Mouse (Mus musculus) ovary, adult 10 weeks (tissue): ENCODE data around the gene Plekha1. TPM values are rescaled to one million over a fixed set of nuclear protein-coding genes. Genes with fewer than 3 reads are reported as not detected.

Experiments
- polyA plus RNA-seq: library from polyadenylated mRNA; stranded (reverse); fragments of 350-450 nt; fragmentation: Illumina TruSeq; extraction: RNeasy Lipid Tissue Mini Kit (QIAGEN cat#74804); gene quantifications from one replicate; pipeline ENCODE4 v1.2.3, GENCODE M21; 2014

Gene Plekha1
- polyA plus RNA-seq, result 109 TPM

DNA sequence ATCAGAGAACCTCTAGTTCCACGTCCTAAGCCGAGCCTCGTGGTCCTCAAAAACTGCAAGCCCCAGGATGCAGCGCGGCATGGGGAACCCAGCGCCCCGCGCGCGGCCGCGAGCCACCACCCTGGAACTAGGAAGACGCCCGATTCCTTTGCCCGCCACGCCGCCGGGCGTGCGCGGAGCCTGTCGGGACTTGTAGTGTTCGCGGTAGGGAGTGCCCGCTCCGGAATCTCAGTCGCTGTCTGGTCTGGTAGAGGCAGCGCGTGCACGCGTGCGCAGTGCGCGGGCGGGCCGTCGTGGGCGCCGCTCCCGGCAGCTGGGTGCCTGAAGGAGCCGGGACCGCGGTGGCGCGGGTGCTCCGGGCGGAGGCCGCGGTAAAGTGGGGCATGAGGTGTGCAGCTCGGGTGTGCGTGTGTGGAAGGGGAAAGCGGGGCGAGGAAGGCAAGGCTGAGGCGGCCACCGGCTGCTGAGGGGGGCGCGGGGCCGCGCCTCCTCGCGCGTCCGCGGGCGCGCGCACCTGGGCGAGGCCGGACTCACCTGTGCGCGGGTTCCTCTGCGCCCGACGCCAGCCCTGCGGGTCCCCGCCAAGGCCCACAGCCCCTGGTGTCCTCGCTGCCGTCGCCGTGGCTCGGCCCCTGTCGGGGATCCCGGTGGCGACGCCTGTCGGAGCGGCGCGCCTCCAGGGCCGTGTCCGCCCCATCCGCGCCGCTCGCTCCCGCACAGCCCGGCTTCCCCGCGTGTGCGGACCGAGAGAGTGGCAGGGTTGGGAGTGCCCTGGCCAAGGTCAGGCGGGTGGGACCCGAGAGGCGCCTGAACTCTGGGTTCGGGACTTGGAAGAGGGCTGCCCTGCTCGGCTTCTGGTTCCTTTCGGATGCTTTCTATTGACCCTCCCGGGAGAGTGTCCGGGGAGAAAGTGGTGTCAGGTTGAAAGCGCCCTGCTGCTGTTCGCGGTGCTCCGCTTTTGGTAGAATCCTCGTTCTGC, at the start of gene Plekha1:
Gene Plekha1, plus strand, starts transcription at position 144 of the 979 bp plus-strand sequence.

DNA sequence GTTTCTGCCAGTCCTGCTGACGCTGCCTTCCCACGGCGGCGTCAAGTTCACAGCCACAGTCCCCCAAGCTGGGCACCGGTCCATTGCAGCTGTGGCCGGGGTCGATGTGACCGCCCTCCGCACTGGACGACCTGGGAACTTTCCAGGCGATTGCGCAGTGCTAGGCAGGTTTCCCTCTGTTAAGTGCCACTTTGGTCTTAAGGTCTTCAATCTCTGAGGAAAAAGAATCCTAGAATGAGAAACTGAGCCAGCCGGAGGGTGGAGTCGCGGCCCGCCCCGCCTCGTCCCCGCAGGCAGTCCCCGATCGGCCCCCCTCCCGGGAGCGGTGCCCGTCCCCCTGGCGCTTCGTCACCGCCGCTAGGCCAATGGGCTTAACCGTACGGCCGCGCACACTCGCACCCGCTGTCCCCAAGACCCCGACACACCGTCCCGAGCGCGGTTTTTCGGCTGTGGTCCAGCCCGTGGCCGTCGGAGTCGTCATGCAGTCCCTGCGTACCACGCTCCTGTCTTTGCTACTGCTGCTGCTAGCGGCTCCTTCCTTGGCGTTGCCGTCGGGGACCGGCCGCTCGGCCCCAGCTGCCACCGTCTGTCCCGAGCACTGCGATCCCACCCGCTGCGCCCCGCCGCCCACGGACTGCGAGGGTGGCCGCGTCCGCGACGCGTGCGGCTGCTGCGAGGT, 70.4 kb downstream of the Plekha1 start, which contains the start of gene Htra1:
Gene Htra1, plus strand, starts transcription at position 319 of the 679 bp plus-strand sequence.

Other genes with a start within 250 kb of the Plekha1 start
- 0.83 TPM for gene Btbd16, start 91.7 kb upstream of the Plekha1 start, polyA plus RNA-seq
- gene Htra1, start 70.4 kb downstream of the Plekha1 start, polyA plus RNA-seq, result 85.4 TPM
- gene Dmbt1, start 166.3 kb downstream of the Plekha1 start, polyA plus RNA-seq, result not detected